Mouse (Mus musculus): ENCODE measurements around the gene Zfp280b. TPM values are rescaled to one million over a fixed set of nuclear protein-coding genes. Genes with fewer than 3 reads are reported as not detected.
"Not testable (repeated sequence)": the region's sequence is repeated elsewhere in the genome, so short reads cannot be mapped to it uniquely, and the experiment has no call there.

Gene Zfp280b
- polyA plus RNA-seq, 1 experiment from 2014 or later, result 10.3 TPM

GRCm38 (mm10) chr10:76067674-76068613 is 35.5 kb downstream of the Zfp280b start:
- H3K27ac ChIP-seq (replicated peaks), result no peak overlapping the region
- H3K36me3 ChIP-seq, result no peaks in the 10 kb centered on the region
- 0 out of 2 replicates have a peak, but pooled peaks cover 3% of the 10 kb centered on the region for H3K4me1 ChIP-seq
- H3K9ac ChIP-seq (replicated peaks), result no peak overlapping the region
- WGBS, result 11% methylated on average over 12 of the region's 12 CpGs
- no peak overlapping the region for H3K4me3 ChIP-seq (replicated peaks)
- ATAC-seq (ENCODE audit: low FRiP score), result peak; percentile 41; the same call in 1 of the 2 replicates
- no peaks in the 10 kb centered on the region for H3K9me3 ChIP-seq (replicated peaks)
- no peaks in the 10 kb centered on the region for H3K27me3 ChIP-seq (replicated peaks)
- no peak overlapping the region for H3K4me2 ChIP-seq

GRCm38 (mm10) chr10:76072080-76072479 is 39.6 kb downstream of the Zfp280b start:
- not testable (repeated sequence) for H3K9ac ChIP-seq (replicated peaks); ATAC-seq (ENCODE audit: low FRiP score); H3K27ac ChIP-seq (replicated peaks); H3K36me3 ChIP-seq; H3K9me3 ChIP-seq (replicated peaks); H3K4me1 ChIP-seq; H3K4me2 ChIP-seq; H3K27me3 ChIP-seq (replicated peaks); H3K4me3 ChIP-seq (replicated peaks)
- 96% methylated on average over 5 of the region's 5 CpGs for WGBS

- not testable (repeated sequence) for H3K27ac ChIP-seq (replicated peaks); ATAC-seq (ENCODE audit: low FRiP score); H3K36me3 ChIP-seq; H3K4me1 ChIP-seq; H3K4me2 ChIP-seq; H3K9me3 ChIP-seq (replicated peaks); H3K27me3 ChIP-seq (replicated peaks); H3K9ac ChIP-seq (replicated peaks); H3K4me3 ChIP-seq (replicated peaks)
- WGBS, result 94% methylated on average over 2 of the region's 2 CpGs
Observed at GRCm38 (mm10) chr10:76077008-76077407, 44.6 kb downstream of the Zfp280b start.

Small RNA genes within 50 kb of the gene (microRNA-seq; reads per million reads assigned to microRNA genes)
- not detected for gene Mir6409

Other genes starting within 250 kb of the Zfp280b start
- gene Gstt1, start 234.1 kb upstream of the Zfp280b start, polyA plus RNA-seq (2015; fragmentation: Nextera tagmentation; extraction: Ambion mirVana), result 9.6 and 13.8 TPM in 2 replicates
- gene Gstt4, start 210.1 kb upstream of the Zfp280b start, polyA plus RNA-seq (2015; fragmentation: Nextera tagmentation; extraction: Ambion mirVana), result not detected in 2 replicates
- 6.3 and 16.2 TPM in 2 replicates for gene Gstt2, start 195.2 kb upstream of the Zfp280b start, polyA plus RNA-seq (2015; fragmentation: Nextera tagmentation; extraction: Ambion mirVana)
- gene Mif, start 172.4 kb upstream of the Zfp280b start, polyA plus RNA-seq (2015; fragmentation: Nextera tagmentation; extraction: Ambion mirVana), result 1,840 and 1,880 TPM in 2 replicates
- 1.2 and 1.9 TPM in 2 replicates for gene Derl3, start 139.2 kb upstream of the Zfp280b start, polyA plus RNA-seq (2015; fragmentation: Nextera tagmentation; extraction: Ambion mirVana)
- 229 and 243 TPM in 2 replicates for gene Smarcb1, start 111.0 kb upstream of the Zfp280b start, polyA plus RNA-seq (2015; fragmentation: Nextera tagmentation; extraction: Ambion mirVana)
- 166 and 190 TPM in 2 replicates for gene Chchd10, start 99.5 kb upstream of the Zfp280b start, polyA plus RNA-seq (2015; fragmentation: Nextera tagmentation; extraction: Ambion mirVana)
- 18.6 and 25.4 TPM in 2 replicates for gene Mmp11, start 96.2 kb upstream of the Zfp280b start, polyA plus RNA-seq (2015; fragmentation: Nextera tagmentation; extraction: Ambion mirVana)
- gene Gm867, start 92.0 kb upstream of the Zfp280b start, polyA plus RNA-seq (2015; fragmentation: Nextera tagmentation; extraction: Ambion mirVana), result 2.3 TPM in 2 replicates
- 1.0 and 1.4 TPM in 2 replicates for gene Vpreb3, start 89.6 kb upstream of the Zfp280b start, polyA plus RNA-seq (2015; fragmentation: Nextera tagmentation; extraction: Ambion mirVana)
- gene Gm5134, start 78.1 kb upstream of the Zfp280b start, polyA plus RNA-seq (2015; fragmentation: Nextera tagmentation; extraction: Ambion mirVana), result 0.08 TPM in 1 of 2 replicates, not detected in the other
- gene Slc5a4b, start 78.3 kb downstream of the Zfp280b start, polyA plus RNA-seq (2015; fragmentation: Nextera tagmentation; extraction: Ambion mirVana), result not detected in 2 replicates
- gene Slc5a4a, start 114.8 kb downstream of the Zfp280b start, polyA plus RNA-seq (2015; fragmentation: Nextera tagmentation; extraction: Ambion mirVana), result 0.11 and 0.22 TPM in 2 replicates
- 262 and 302 TPM in 2 replicates for gene Prmt2, start 205.2 kb downstream of the Zfp280b start, polyA plus RNA-seq (2015; fragmentation: Nextera tagmentation; extraction: Ambion mirVana)
- gene S100b, start 221.2 kb downstream of the Zfp280b start, polyA plus RNA-seq (2015; fragmentation: Nextera tagmentation; extraction: Ambion mirVana), result 5.4 and 7.4 TPM in 2 replicates